26 mouse cellular contexts compared by ENCODE assay signal in genomic region chr9:25405848-25406247, GRCm38 (mm10).
"Had no signal": no experiment of that assay in that cellular context is flagged by ENCODE, and none has a peak within 500 bp of the region (broad histone marks: within the 10 kb centered on the region; RNA-seq: fewer than 3 reads in every experiment).

No protein-coding gene starts in this region.

- H3K4me2 ChIP-seq: heart, embryonic 12.5 days; hindbrain, embryonic 12.5 days; hindbrain, embryonic 14.5 days; intestine, embryonic 15.5 days; limb, embryonic 12.5 days; liver, embryonic 11.5 days; liver, embryonic 13.5 days; liver, embryonic 15.5 days had no signal

- H3K36me3 ChIP-seq: heart, embryonic 10.5 days; heart, embryonic 12.5 days; hindbrain, embryonic 10.5 days; hindbrain, embryonic 12.5 days; intestine, embryonic 15.5 days; limb, embryonic 10.5 days; limb, embryonic 12.5 days; liver, embryonic 13.5 days; liver, embryonic 15.5 days had no signal

- H3K9me3 ChIP-seq: heart, embryonic 10.5 days; heart, embryonic 12.5 days; hindbrain, embryonic 10.5 days; hindbrain, embryonic 12.5 days; intestine, embryonic 15.5 days; limb, embryonic 10.5 days; limb, embryonic 12.5 days; liver, embryonic 13.5 days; liver, embryonic 15.5 days had no signal

- H3K4me3 ChIP-seq: gastrocnemius, adult 2 months; heart, embryonic 10.5 days; heart, embryonic 12.5 days; hindbrain, embryonic 10.5 days; hindbrain, embryonic 12.5 days; intestine, embryonic 15.5 days; layer of hippocampus, adult 2 months; left cerebral cortex, adult 2 months; limb, embryonic 10.5 days; limb, embryonic 12.5 days; liver, embryonic 13.5 days; liver, embryonic 15.5 days had no signal

- H3K4me1 ChIP-seq: heart, embryonic 12.5 days; hindbrain, embryonic 12.5 days; intestine, embryonic 15.5 days; liver, embryonic 13.5 days; liver, embryonic 15.5 days had no signal

- ATAC-seq: hindbrain, embryonic 16.5 days; inflammation-experienced regulatory T-cells, adult 6 months; intestine, embryonic 15.5 days; intestine, postnatal 0 days; liver, postnatal 0 days had no signal

- H3K9ac ChIP-seq: heart, embryonic 12.5 days; hindbrain, embryonic 12.5 days; hindbrain, embryonic 14.5 days; intestine, embryonic 15.5 days; limb, embryonic 12.5 days; liver, embryonic 13.5 days; liver, embryonic 15.5 days; liver, postnatal 0 days had no signal

- H3K27me3 ChIP-seq: heart, embryonic 12.5 days; hindbrain, embryonic 12.5 days; intestine, embryonic 15.5 days; limb, embryonic 12.5 days; liver, embryonic 13.5 days; liver, embryonic 15.5 days had no signal

- H3K27ac ChIP-seq: gastrocnemius, adult 2 months; heart, embryonic 10.5 days; hindbrain, embryonic 10.5 days; hindbrain, embryonic 12.5 days; hindbrain, embryonic 14.5 days; intestine, embryonic 15.5 days; layer of hippocampus, adult 2 months; left cerebral cortex, adult 2 months; limb, embryonic 10.5 days; limb, embryonic 12.5 days; liver, embryonic 13.5 days; liver, embryonic 15.5 days had no signal

- DNase-seq: gastrocnemius, adult 2 months; gastrocnemius, postnatal 10 days; gastrocnemius, postnatal 25 days; heart, postnatal 10 days; heart, postnatal 4 days; kidney, adult 2 months; kidney, postnatal 10 days; kidney, postnatal 4 days; liver; liver, embryonic 13.5 days; liver, postnatal 0 days had no signal
